Mouse (Mus musculus) C2C12 (cell line): ENCODE results near the gene Gm11634.

ENCODE experiments used
- CEBPB ChIP-seq: IDR thresholded peaks from one replicate; pipeline ENCODE4 v1.6.1; 2011; ENCODE audit warnings: low read depth, mild to moderate bottlenecking, control low read depth, moderate library complexity
- CTCF ChIP-seq: IDR thresholded peaks from one replicate; pipeline ENCODE4 v1.5.1; 2011; ENCODE audit not compliant: control insufficient read depth, insufficient read depth, insufficient read length
- MAX ChIP-seq: IDR thresholded peaks from one replicate; pipeline ENCODE4 v1.6.1; 2011; ENCODE audit warnings: mild to moderate bottlenecking, control low read depth
- MYOD1 ChIP-seq: IDR thresholded peaks from one replicate; pipeline ENCODE4 v1.6.1; 2011; ENCODE audit warnings: low read depth; ENCODE audit not compliant: control insufficient read depth, insufficient read length

GRCm38 (mm10) chr11:101576116-101576515 is 22.9 kb downstream of the Gm11634 start:
- no peak for TF ChIP-seq CTCF
- TF ChIP-seq MYOD1, result no peak
- TF ChIP-seq MAX, result no peak
- no peak for TF ChIP-seq CEBPB
